In the genomic region with DNA sequence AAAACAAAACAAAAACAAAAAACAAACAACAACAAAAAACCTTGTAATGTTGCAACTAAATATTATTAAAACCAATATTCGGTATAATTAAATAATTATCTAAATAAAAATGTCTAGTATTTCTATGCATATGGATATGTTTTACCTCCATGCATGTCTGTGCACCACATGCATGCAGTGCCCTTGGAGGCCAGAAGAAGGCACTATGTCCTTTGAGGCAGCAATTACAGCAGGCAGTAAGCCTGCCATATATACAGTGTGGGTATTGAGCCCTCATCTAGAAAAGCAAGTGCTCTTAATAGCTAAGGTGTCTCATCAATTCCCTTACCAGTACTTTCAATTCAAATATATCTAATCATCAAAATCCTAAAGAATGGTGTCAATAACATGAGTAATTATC, we compare ENCODE assay signal across 17 mouse cellular contexts. TPM values are rescaled to one million over a fixed set of nuclear protein-coding genes. Genes with fewer than 3 reads are reported as not detected.
DNase-seq lines count a peak whose midpoint lies in the region; ATAC-seq and TF ChIP-seq lines count a peak whose summit lies in the region.
"Had no signal": no experiment of that assay in that cellular context is flagged by ENCODE, and none has a peak within 500 bp of the region (broad histone marks: within the 10 kb centered on the region; RNA-seq: fewer than 3 reads in every experiment).

No protein-coding gene starts in this region.

- TF ChIP-seq EP300 in ES-Bruce4 (IDR thresholded peaks at IDR 0.05; ENCODE audit: insufficient read depth, low read depth, low read length), result no peak
- no peak for TF ChIP-seq EP300 in liver, embryonic 14.5 days (IDR thresholded peaks at IDR 0.05; ENCODE audit: low read depth)

- no peaks in the 10 kb centered on the region for H3K9me3 ChIP-seq in kidney, postnatal 0 days (replicated peaks; ENCODE audit: low read length)
- no peaks in the 10 kb centered on the region for H3K9me3 ChIP-seq in kidney, embryonic 15.5 days (replicated peaks)
- H3K9me3 ChIP-seq in ES-Bruce4 (replicated peaks; ENCODE audit: control insufficient read depth, insufficient read depth, low read length, poor library complexity, severe bottlenecking), result no peaks in the 10 kb centered on the region
- H3K9me3 ChIP-seq in liver, embryonic 14.5 days (ENCODE audit: control insufficient read depth, low read length), result no peaks in the 10 kb centered on the region
- H3K9me3 ChIP-seq in embryonic facial prominence, embryonic 10.5 days, result no peaks in the 10 kb centered on the region
- H3K9me3 ChIP-seq: embryonic facial prominence, embryonic 12.5 days; midbrain, embryonic 15.5 days; neural tube, embryonic 15.5 days; stomach, embryonic 15.5 days had no signal

- no peaks in the 10 kb centered on the region for H3K27me3 ChIP-seq in kidney, postnatal 0 days (ENCODE audit: insufficient read depth, low read length)
- no peaks in the 10 kb centered on the region for H3K27me3 ChIP-seq in kidney, embryonic 15.5 days
- H3K27me3 ChIP-seq in ES-Bruce4 (ENCODE audit: control insufficient read depth, insufficient read depth, low read length, poor library complexity, severe bottlenecking), result no peaks in the 10 kb centered on the region
- H3K27me3 ChIP-seq in liver, embryonic 14.5 days (ENCODE audit: control insufficient read depth, insufficient read depth, low read length), result no peaks in the 10 kb centered on the region
- no peaks in the 10 kb centered on the region for H3K27me3 ChIP-seq in embryonic facial prominence, embryonic 10.5 days (replicated peaks; ENCODE audit: low read depth, poor library complexity, severe bottlenecking)
- H3K27me3 ChIP-seq: embryonic facial prominence, embryonic 12.5 days; midbrain, embryonic 15.5 days; neural tube, embryonic 15.5 days; stomach, embryonic 15.5 days had no signal

- WGBS in kidney, postnatal 0 days, result 95% methylated on average over 1 of the region's 1 CpGs
- 98% methylated on average over 1 of the region's 1 CpGs for WGBS in kidney, embryonic 15.5 days
- WGBS in liver, embryonic 14.5 days (ENCODE audit: insufficient replicate concordance), result 83% methylated on average over 1 of the region's 1 CpGs
- 90% methylated on average over 1 of the region's 1 CpGs for WGBS in embryonic facial prominence, embryonic 10.5 days

- no peaks in the 10 kb centered on the region for H3K4me1 ChIP-seq in kidney, postnatal 0 days (replicated peaks; ENCODE audit: insufficient read depth, low read length)
- H3K4me1 ChIP-seq in kidney, embryonic 15.5 days, result no peaks in the 10 kb centered on the region
- H3K4me1 ChIP-seq in ES-Bruce4 (ENCODE audit: control insufficient read depth, insufficient read depth, low read length), result no peaks in the 10 kb centered on the region
- no peaks in the 10 kb centered on the region for H3K4me1 ChIP-seq in liver, embryonic 14.5 days (replicated peaks; ENCODE audit: control insufficient read depth in 2 of 2, insufficient read depth in 2 of 2, low read length in 1 of 2)
- H3K4me1 ChIP-seq in embryonic facial prominence, embryonic 10.5 days, result no peaks in the 10 kb centered on the region
- H3K4me1 ChIP-seq: embryonic facial prominence, embryonic 12.5 days; midbrain, embryonic 15.5 days; neural tube, embryonic 15.5 days; stomach, embryonic 15.5 days had no signal

- no peak overlapping the region for H3K27ac ChIP-seq in kidney, postnatal 0 days
- no peak overlapping the region for H3K27ac ChIP-seq in kidney, embryonic 15.5 days
- H3K27ac ChIP-seq in ES-Bruce4 (ENCODE audit: insufficient read depth, low read length), result no peak overlapping the region
- H3K27ac ChIP-seq in liver, embryonic 14.5 days, result no peak overlapping the region
- no peak overlapping the region for H3K27ac ChIP-seq in embryonic facial prominence, embryonic 10.5 days (replicated peaks)
- H3K27ac ChIP-seq: embryonic facial prominence, embryonic 12.5 days; midbrain, embryonic 15.5 days; neural tube, embryonic 15.5 days; stomach, embryonic 15.5 days had no signal

- H3K4me2 ChIP-seq in kidney, postnatal 0 days (ENCODE audit: low read length), result no peak overlapping the region
- no peak overlapping the region for H3K4me2 ChIP-seq in kidney, embryonic 15.5 days
- H3K4me2 ChIP-seq in liver, embryonic 14.5 days (ENCODE audit: low read depth), result no peak overlapping the region
- H3K4me2 ChIP-seq: embryonic facial prominence, embryonic 12.5 days; midbrain, embryonic 15.5 days; neural tube, embryonic 15.5 days; stomach, embryonic 15.5 days had no signal

- no peak for DNase-seq in kidney, postnatal 0 days (ENCODE audit: low spot score)
- peak; percentile 37 for DNase-seq in A20 (ENCODE audit: low read depth, low spot score)
- DNase-seq in liver, embryonic 14.5 days (ENCODE audit: low read depth in 3 of 3, low spot score in 3 of 3), result no peak
- no peak for DNase-seq in urinary bladder, adult 18-20 months (ENCODE audit: low spot score in 2 of 2)
- DNase-seq in embryonic facial prominence, embryonic 10.5 days (ENCODE audit: low spot score), result no peak
- DNase-seq: adrenal gland, postnatal 36 days; cerebellum, adult 2 months; gastrocnemius, postnatal 10 days; left cerebral cortex, postnatal 4 days; right cerebral cortex, postnatal 25 days had no signal

- TF ChIP-seq POLR2A in ES-Bruce4 (IDR thresholded peaks at IDR 0.05; ENCODE audit: insufficient read depth, low read length), result no peak

- no peak overlapping the region for H3K9ac ChIP-seq in kidney, postnatal 0 days (ENCODE audit: low read depth, low read length)
- H3K9ac ChIP-seq in kidney, embryonic 15.5 days, result no peak overlapping the region
- H3K9ac ChIP-seq in ES-Bruce4 (ENCODE audit: low read depth, poor library complexity, severe bottlenecking), result no peak overlapping the region
- no peak overlapping the region for H3K9ac ChIP-seq in liver, embryonic 14.5 days (replicated peaks)
- H3K9ac ChIP-seq: embryonic facial prominence, embryonic 12.5 days; midbrain, embryonic 15.5 days; neural tube, embryonic 15.5 days; stomach, embryonic 15.5 days had no signal

- 0 out of 2 replicates have a peak, but pooled peaks cover 4% of the 10 kb centered on the region for H3K36me3 ChIP-seq in kidney, postnatal 0 days (ENCODE audit: insufficient read depth, low read length)
- H3K36me3 ChIP-seq in kidney, embryonic 15.5 days, result peaks cover 31% of the 10 kb centered on the region
- H3K36me3 ChIP-seq in ES-Bruce4 (ENCODE audit: control insufficient read depth, insufficient read depth, low read length, poor library complexity, severe bottlenecking), result peaks cover 3% of the 10 kb centered on the region
- H3K36me3 ChIP-seq in liver, embryonic 14.5 days (replicated peaks; ENCODE audit: control insufficient read depth, insufficient read depth, low read depth), result peaks cover 5% of the 10 kb centered on the region
- H3K36me3 ChIP-seq in embryonic facial prominence, embryonic 10.5 days (replicated peaks), result peaks cover 69% of the 10 kb centered on the region
- H3K36me3 ChIP-seq: midbrain, embryonic 15.5 days had no signal

- peak; percentile 30; the same call in 1 of the 2 replicates for TF ChIP-seq CTCF in kidney, postnatal 0 days (IDR thresholded peaks at IDR 0.05; ENCODE audit: low read depth)
- TF ChIP-seq CTCF in ES-Bruce4 (IDR thresholded peaks at IDR 0.05; ENCODE audit: low read depth, low read length), result peak; percentile 30
- peak; percentile 65 for TF ChIP-seq CTCF in liver, embryonic 14.5 days (IDR thresholded peaks at IDR 0.05; ENCODE audit: low read depth)

- no peak overlapping the region for H3K4me3 ChIP-seq in kidney, postnatal 0 days (replicated peaks; ENCODE audit: low read depth, low read length)
- no peak overlapping the region for H3K4me3 ChIP-seq in kidney, embryonic 15.5 days (replicated peaks)
- H3K4me3 ChIP-seq in ES-Bruce4 (ENCODE audit: low read depth, low read length), result no peak overlapping the region
- no peak overlapping the region for H3K4me3 ChIP-seq in liver, embryonic 14.5 days (ENCODE audit: insufficient read depth in 1 of 2, low read depth in 2 of 2, low read length in 2 of 2)
- no peak overlapping the region for H3K4me3 ChIP-seq in embryonic facial prominence, embryonic 10.5 days
- H3K4me3 ChIP-seq: embryonic facial prominence, embryonic 12.5 days; midbrain, embryonic 15.5 days; neural tube, embryonic 15.5 days; stomach, embryonic 15.5 days had no signal

- ATAC-seq in kidney, postnatal 0 days (replicated peaks; ENCODE audit: low FRiP score, low read depth), result no peak
- ATAC-seq in kidney, embryonic 15.5 days (replicated peaks; ENCODE audit: low FRiP score), result no peak
- ATAC-seq in liver, embryonic 14.5 days (ENCODE audit: insufficient read depth), result no peak
- no peak for ATAC-seq in activated CD4-positive, CD25-positive, alpha-beta regulatory T cell, adult 4 months
- ATAC-seq: midbrain, embryonic 15.5 days had no signal

RNA-seq across cellular contexts. Expression of gene Pspc1, which starts 37.9 kb away (rescaled TPM):
- 23.1 and 24.4 TPM in 2 replicates for polyA plus RNA-seq in kidney, postnatal 0 days (2015; fragmentation: Nextera tagmentation; extraction: Ambion mirVana)
- polyA plus RNA-seq in kidney, embryonic 15.5 days (2015; fragmentation: Nextera tagmentation; extraction: Ambion mirVana), result 36.1 and 39.7 TPM in 2 replicates
- 191 and 192 TPM in 2 replicates for polyA plus RNA-seq in ES-Bruce4 (2011; ENCODE audit: insufficient read depth, insufficient read length, low read depth, missing spikeins)
- 6.8 and 12.1 TPM in 2 replicates for polyA plus RNA-seq in liver, embryonic 14.5 days (2012; rRNA removed)
- 11.0 and 12.0 TPM in 2 replicates for polyA plus RNA-seq in liver, embryonic 14.5 days (2014; fragmentation: Nextera tagmentation; extraction: Ambion mirVana)
- 10 to 100 TPM; 13.3 to 22.0 TPM for polyA plus RNA-seq in activated CD4-positive, CD25-positive, alpha-beta regulatory T cell, adult 4 months (2017; shearing (Covaris generic))
- 41.3 and 44.7 TPM in 2 replicates for polyA plus RNA-seq in embryonic facial prominence, embryonic 10.5 days (2016; fragmentation: Nextera tagmentation; extraction: Ambion mirVana)
